Mouse (Mus musculus) C2C12 (cell line): ENCODE measurements around the gene Nhp2.

ENCODE experiments used
- CTCF ChIP-seq: IDR thresholded peaks from one replicate; pipeline ENCODE4 v1.5.1; 2011; ENCODE audit not compliant: control insufficient read depth, insufficient read depth, insufficient read length
- MAX ChIP-seq: IDR thresholded peaks from one replicate; pipeline ENCODE4 v1.6.1; 2011; ENCODE audit warnings: mild to moderate bottlenecking, control low read depth
- USF1 ChIP-seq: IDR thresholded peaks from one replicate; pipeline ENCODE4 v1.6.1; 2011; ENCODE audit warnings: low read depth, mild to moderate bottlenecking, control low read depth, moderate library complexity

DNA sequence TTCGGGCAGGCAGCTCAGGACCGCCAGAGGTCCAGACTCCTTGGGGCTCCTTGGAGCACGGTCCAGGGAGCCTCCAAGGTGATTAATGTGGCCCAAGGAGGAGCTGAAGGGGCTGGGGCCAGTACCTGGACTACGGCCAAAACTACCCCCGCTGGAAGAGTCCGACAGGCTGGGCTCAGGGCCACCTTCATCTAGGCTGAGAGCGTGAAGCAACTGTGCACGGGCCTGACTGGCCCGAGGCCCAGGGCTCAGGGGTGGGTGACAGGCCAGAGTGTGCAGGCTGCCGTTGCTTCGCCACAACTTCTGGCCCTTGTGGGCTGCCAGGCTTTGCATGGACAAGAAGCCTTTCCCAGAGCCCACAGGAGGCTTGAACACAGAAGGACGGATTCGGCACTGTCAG lies 25.8 kb downstream of the Nhp2 start:
- TF ChIP-seq CTCF (no peak), MAX (no peak), USF1 (no peak)
